Mouse (Mus musculus) limb, embryonic 11.5 days (tissue): ENCODE results near the gene Slc35d2. TPM values are rescaled to one million over a fixed set of nuclear protein-coding genes. Genes with fewer than 3 reads are reported as not detected.

Source experiments
- ATAC-seq: fragments of 200-750 bp; cut with Nextera tagmentation; 2 replicates; pipeline ENCODE4 v1.8.0; 2017; ENCODE audit warnings: low read depth; ENCODE audit not compliant: insufficient number of reproducible peaks, low FRiP score, low TSS enrichment
- DNase-seq: peaks from one replicate; pipeline ENCODE4 v3.0.0-alpha.2; 2015; ENCODE audit warnings: low spot score
- H3K27ac ChIP-seq: fragments of 300-500 bp; sonication (generic); replicated peaks from 2 replicates; pipeline ENCODE4 v1.5.1; 2014; ENCODE audit warnings: low read depth, mild to moderate bottlenecking, low read length
- H3K27me3 ChIP-seq: fragments of 300-500 bp; sonication (generic); 2 replicates; pipeline ENCODE4 v1.6.1; 2014; ENCODE audit warnings: mild to moderate bottlenecking, low read length, mixed read lengths; ENCODE audit not compliant: control insufficient read depth, insufficient read depth
- H3K36me3 ChIP-seq: fragments of 300-500 bp; sonication (generic); 2 replicates; pipeline ENCODE4 v1.6.1; 2014; ENCODE audit warnings: mild to moderate bottlenecking, low read length, moderate library complexity, mixed read lengths; ENCODE audit not compliant: control insufficient read depth, insufficient read depth
- H3K4me1 ChIP-seq: fragments of 300-500 bp; sonication (generic); 2 replicates; pipeline ENCODE4 v1.6.1; 2014; ENCODE audit warnings: low read length, mixed read lengths; ENCODE audit not compliant: control insufficient read depth, insufficient read depth
- H3K4me2 ChIP-seq: fragments of 300-500 bp; sonication (generic); 2 replicates; pipeline ENCODE4 v1.6.1; 2014; ENCODE audit warnings: low read depth, mild to moderate bottlenecking, moderate library complexity; ENCODE audit not compliant: severe bottlenecking
- H3K4me3 ChIP-seq: fragments of 300-500 bp; sonication (generic); 2 replicates; pipeline ENCODE4 v1.5.1; 2014; ENCODE audit warnings: low read depth, low read length
- H3K9ac ChIP-seq: fragments of 300-500 bp; sonication (generic); 2 replicates; pipeline ENCODE4 v1.6.1; 2014; ENCODE audit warnings: mild to moderate bottlenecking, low read length
- H3K9me3 ChIP-seq: fragments of 300-500 bp; sonication (generic); 2 replicates; pipeline ENCODE4 v1.6.1; 2016; ENCODE audit warnings: low read length; ENCODE audit not compliant: control insufficient read depth
- WGBS: fragments of 180-500 bp; shearing (Covaris S2); extraction: QIAGEN DNeasy Blood & Tissue Kit; methylation state at CpG from one replicate; pipeline ENCODE4 v1.1.7; 2014; 5-methylcytosine and 5-hydroxymethylcytosine counted together
- polyA plus RNA-seq: library from polyadenylated mRNA; unstranded; fragments of >200 nt; fragmentation: Nextera tagmentation; extraction: Ambion mirVana; gene quantifications from 2 replicates; pipeline ENCODE4 v1.2.1, GENCODE M21; 2014

Gene Slc35d2
- 3.3 and 4.5 TPM in 2 replicates for polyA plus RNA-seq

- ATAC-seq (peak; percentile 74; the same call in 1 of the 2 replicates), DNase-seq (peak; percentile 63)
- Histone ChIP-seq H3K4me3 (peak within 1 kb of the TSS; percentile 58), H3K4me1 (no peaks in the 10 kb centered on the region), H3K4me2 (peak within 1 kb of the TSS; percentile 77), H3K27ac (no peak within 1 kb of the TSS), H3K27me3 (no peaks in the 10 kb centered on the region), H3K9me3 (no peaks in the 10 kb centered on the region), H3K9ac (peak within 1 kb of the TSS; percentile 77), H3K36me3 (no peaks in the 10 kb centered on the region)
- whole genome bisulfite sequencing: 9% methylated on average over 44 of the region's 44 CpGs
These were observed at the start of gene Slc35d2 for GRCm38 (mm10) chr13:64128858-64129615. Gene Slc35d2, minus strand, starts transcription at chr13:64129368.

GRCm38 (mm10) chr13:64178000-64178399, 48.8 kb upstream of the Slc35d2 start:
- Histone ChIP-seq H3K4me2 (no peak overlapping the region), H3K4me1 (no peaks in the 10 kb centered on the region), H3K36me3 (no peaks in the 10 kb centered on the region), H3K27me3 (no peaks in the 10 kb centered on the region), H3K9me3 (no peaks in the 10 kb centered on the region; the same call in 1 of the 2 replicates), H3K27ac (no peak overlapping the region), H3K4me3 (no peak overlapping the region), H3K9ac (no peak overlapping the region)
- WGBS: 80% methylated on average over 7 of the region's 7 CpGs
- DNase-seq: no peak
- ATAC-seq: no peak

- peaks cover 29% of the 10 kb centered on the region for H3K9me3 ChIP-seq
- no peak for ATAC-seq
- peaks cover 14% of the 10 kb centered on the region for H3K36me3 ChIP-seq
These were observed 40.6 kb upstream of the Slc35d2 start for GRCm38 (mm10) chr13:64169746-64170145.

GRCm38 (mm10) chr13:64163147-64163715, 34.1 kb upstream of the Slc35d2 start:
- Histone ChIP-seq H3K9ac (peak overlapping the region; percentile 73; the same call in 1 of the 2 replicates), H3K27me3 (no peaks in the 10 kb centered on the region), H3K36me3 (no peaks in the 10 kb centered on the region; the same call in 1 of the 2 replicates), H3K4me3 (peak overlapping the region; percentile 69), H3K4me1 (peaks cover 9% of the 10 kb centered on the region), H3K9me3 (no peaks in the 10 kb centered on the region; the same call in 1 of the 2 replicates), H3K4me2 (peak overlapping the region; percentile 97), H3K27ac (no peak overlapping the region)
- WGBS: 32% methylated on average over 13 of the region's 13 CpGs
- ATAC-seq: no peak
- no peak for DNase-seq

More at GRCm38 (mm10) chr13:64169746-64170145, 40.6 kb upstream of the Slc35d2 start:
- Histone ChIP-seq H3K4me1 (no peaks in the 10 kb centered on the region), H3K4me3 (no peak overlapping the region), H3K27me3 (no peaks in the 10 kb centered on the region), H3K4me2 (no peak overlapping the region), H3K27ac (no peak overlapping the region), H3K9ac (no peak overlapping the region)
- WGBS: 96% methylated on average over 25 of the region's 25 CpGs
- no peak for DNase-seq

GRCm38 (mm10) chr13:64162626-64163025, 33.5 kb upstream of the Slc35d2 start:
- ATAC-seq (no peak), DNase-seq (peak; percentile 53)
- H3K4me1 ChIP-seq: peaks cover 9% of the 10 kb centered on the region
- H3K36me3 ChIP-seq: no peaks in the 10 kb centered on the region; the same call in 1 of the 2 replicates
- peak overlapping the region; percentile 97 for H3K4me2 ChIP-seq
- under 1% methylated on average over 14 of the region's 14 CpGs for WGBS
- peak overlapping the region; percentile 69 for H3K4me3 ChIP-seq
- no peaks in the 10 kb centered on the region for H3K27me3 ChIP-seq
- peak overlapping the region; percentile 73 for H3K9ac ChIP-seq
- no peaks in the 10 kb centered on the region; the same call in 1 of the 2 replicates for H3K9me3 ChIP-seq
- no peak overlapping the region for H3K27ac ChIP-seq

GRCm38 (mm10) chr13:64161916-64162611, 32.9 kb upstream of the Slc35d2 start:
- Histone ChIP-seq H3K9me3 (no peaks in the 10 kb centered on the region), H3K27ac (peak overlapping the region; percentile 55), H3K9ac (peak overlapping the region; percentile 73), H3K4me3 (peak overlapping the region; percentile 69), H3K4me2 (peak overlapping the region; percentile 97), H3K27me3 (no peaks in the 10 kb centered on the region), H3K4me1 (peaks cover 9% of the 10 kb centered on the region), H3K36me3 (no peaks in the 10 kb centered on the region; the same call in 1 of the 2 replicates)
- peak; percentile 67 for ATAC-seq
- under 1% methylated on average over 68 of the region's 71 CpGs for WGBS
- DNase-seq: no peak

- Histone ChIP-seq H3K4me3 (peak within 1 kb of the TSS; percentile 69), H3K9me3 (no peaks in the 10 kb centered on the region), H3K27ac (peak within 1 kb of the TSS; percentile 55), H3K27me3 (no peaks in the 10 kb centered on the region), H3K36me3 (no peaks in the 10 kb centered on the region), H3K4me2 (peak within 1 kb of the TSS; percentile 97), H3K4me1 (peaks cover 9% of the 10 kb centered on the region), H3K9ac (peak within 1 kb of the TSS; percentile 73)
- 0% methylated on average over 26 of the region's 31 CpGs for WGBS
- ATAC-seq: peak; percentile 99
- peak; percentile 99 for DNase-seq
These were observed 32.4 kb upstream of the Slc35d2 start, which contains the start of gene Habp4 for GRCm38 (mm10) chr13:64161548-64161915. Gene Habp4, plus strand, starts transcription at chr13:64161824.

GRCm38 (mm10) chr13:64156966-64157365, 27.8 kb upstream of the Slc35d2 start:
- no peak overlapping the region for H3K4me3 ChIP-seq

More at GRCm38 (mm10) chr13:64156966-64157365, 27.8 kb upstream of the Slc35d2 start:
- H3K27ac ChIP-seq: no peak overlapping the region
- DNase-seq: no peak
- no peaks in the 10 kb centered on the region for H3K27me3 ChIP-seq
- no peaks in the 10 kb centered on the region for H3K9me3 ChIP-seq
- no peaks in the 10 kb centered on the region for H3K36me3 ChIP-seq
- no peak for ATAC-seq
- no peak overlapping the region for H3K9ac ChIP-seq
- H3K4me1 ChIP-seq: no peaks in the 10 kb centered on the region
- no peak overlapping the region for H3K4me2 ChIP-seq
